Mouse (Mus musculus) intestine, embryonic 14.5 days (tissue): ENCODE measurements around the gene Col6a4. TPM values are rescaled to one million over a fixed set of nuclear protein-coding genes. Genes with fewer than 3 reads are reported as not detected.
A peak's percentile ranks its signal among the peaks of the same experiment; 100 is the strongest.

ENCODE experiments used
- ATAC-seq: fragments of 200-750 bp; cut with Nextera tagmentation; replicated peaks from 2 replicates; pipeline ENCODE4 v1.8.0; 2017; ENCODE audit warnings: low read depth, moderate number of reproducible peaks, moderate TSS enrichment, moderate library complexity; ENCODE audit not compliant: low FRiP score, low TSS enrichment
- DNase-seq: peaks from one replicate; pipeline ENCODE4 v3.0.0-alpha.2; 2018; ENCODE audit warnings: low spot score
- H3K27ac ChIP-seq: fragments of 300-500 bp; sonication (generic); 2 replicates; pipeline ENCODE4 v1.5.1; 2014; ENCODE audit warnings: low read depth, mild to moderate bottlenecking, control low read depth
- H3K27me3 ChIP-seq: fragments of 300-500 bp; sonication (generic); replicated peaks from 2 replicates; pipeline ENCODE4 v1.6.1; 2014; ENCODE audit warnings: low read length, control low read depth; ENCODE audit not compliant: control insufficient read depth, insufficient read depth
- H3K36me3 ChIP-seq: fragments of 300-500 bp; sonication (generic); 2 replicates; pipeline ENCODE4 v1.6.1; 2014; ENCODE audit warnings: low read length, control low read depth; ENCODE audit not compliant: control insufficient read depth, insufficient read depth
- H3K4me1 ChIP-seq: fragments of 300-500 bp; sonication (generic); replicated peaks from 2 replicates; pipeline ENCODE4 v1.6.1; 2014; ENCODE audit warnings: low read length, control low read depth, mixed read lengths; ENCODE audit not compliant: control insufficient read depth, insufficient read depth
- H3K4me2 ChIP-seq: fragments of 300-500 bp; sonication (generic); 2 replicates; pipeline ENCODE4 v1.6.1; 2014; ENCODE audit warnings: low read length
- H3K4me3 ChIP-seq: fragments of 300-500 bp; sonication (generic); 2 replicates; pipeline ENCODE4 v1.5.1; 2014; ENCODE audit warnings: low read depth, low read length, control low read depth, mixed read lengths
- H3K9ac ChIP-seq: fragments of 300-500 bp; sonication (generic); 2 replicates; pipeline ENCODE4 v1.6.1; 2014; ENCODE audit warnings: mild to moderate bottlenecking, low read length
- H3K9me3 ChIP-seq: fragments of 300-500 bp; sonication (generic); 2 replicates; pipeline ENCODE4 v1.6.1; 2016; ENCODE audit warnings: low read length, control low read depth; ENCODE audit not compliant: control insufficient read depth
- WGBS: fragments of 180-500 bp; shearing (Covaris S2); extraction: QIAGEN DNeasy Blood & Tissue Kit; methylation state at CpG from one replicate; pipeline ENCODE4 v1.1.7; 2014; 5-methylcytosine and 5-hydroxymethylcytosine counted together
- polyA plus RNA-seq: library from polyadenylated mRNA; unstranded; fragments of >200 nt; fragmentation: Nextera tagmentation; extraction: Ambion mirVana; gene quantifications from 2 replicates; pipeline ENCODE4 v1.2.1, GENCODE M21; 2014

Col6a4 gene
- polyA plus RNA-seq, result 57.6 and 64.5 TPM in 2 replicates

- no peaks in the 10 kb centered on the region for H3K36me3 ChIP-seq
- no peaks in the 10 kb centered on the region for H3K4me1 ChIP-seq
- no peaks in the 10 kb centered on the region for H3K27me3 ChIP-seq
- H3K4me2 ChIP-seq, result peak within 1 kb of the TSS; percentile 34
- no peaks in the 10 kb centered on the region for H3K9me3 ChIP-seq
- WGBS, result 41% methylated on average over 7 of the region's 7 CpGs
- H3K4me3 ChIP-seq, result peak within 1 kb of the TSS; percentile 13
- peak within 1 kb of the TSS; percentile 13 for H3K9ac ChIP-seq
- ATAC-seq, result no peak
- no peak for DNase-seq
- H3K27ac ChIP-seq, result no peak within 1 kb of the TSS
Measured at GRCm38 (mm10) chr9:106096683-106097082, at the start of gene Col6a4. Col6a4 (minus strand) TSS chr9:106096783.

- peaks cover 11% of the 10 kb centered on the region for H3K4me1 ChIP-seq
- no peaks in the 10 kb centered on the region for H3K36me3 ChIP-seq
- peaks cover 33% of the 10 kb centered on the region for H3K27me3 ChIP-seq
- DNase-seq, result no peak
- no peak for ATAC-seq
- no peaks in the 10 kb centered on the region for H3K9me3 ChIP-seq
- H3K9ac ChIP-seq, result no peak overlapping the region
- 68% methylated on average over 2 of the region's 2 CpGs for WGBS
- no peak overlapping the region for H3K4me3 ChIP-seq
- H3K27ac ChIP-seq, result no peak overlapping the region
- no peak overlapping the region for H3K4me2 ChIP-seq
Measured at GRCm38 (mm10) chr9:106145582-106145981, 49.0 kb upstream of the Col6a4 start.

- Histone ChIP-seq H3K27me3 (peaks cover 19% of the 10 kb centered on the region), H3K27ac (no peak overlapping the region), H3K36me3 (no peaks in the 10 kb centered on the region), H3K4me2 (no peak overlapping the region), H3K9me3 (no peaks in the 10 kb centered on the region), H3K9ac (no peak overlapping the region), H3K4me1 (peaks cover 11% of the 10 kb centered on the region), H3K4me3 (no peak overlapping the region)
- 84% methylated on average over 7 of the region's 7 CpGs for WGBS
- no peak for ATAC-seq
- DNase-seq, result no peak
Measured at GRCm38 (mm10) chr9:106144176-106144575, 47.6 kb upstream of the Col6a4 start.

GRCm38 (mm10) chr9:106141955-106142354 is 45.4 kb upstream of the Col6a4 start:
- no peaks in the 10 kb centered on the region for H3K36me3 ChIP-seq
- H3K9me3 ChIP-seq, result no peaks in the 10 kb centered on the region
- no peaks in the 10 kb centered on the region; the same call in 1 of the 2 replicates for H3K4me1 ChIP-seq
- no peaks in the 10 kb centered on the region for H3K27me3 ChIP-seq
- H3K9ac ChIP-seq, result no peak overlapping the region
- H3K27ac ChIP-seq, result no peak overlapping the region
- ATAC-seq (no peak), DNase-seq (no peak)
- 81% methylated on average over 12 of the region's 12 CpGs for WGBS
- H3K4me2 ChIP-seq, result no peak overlapping the region
- H3K4me3 ChIP-seq, result no peak overlapping the region

- ATAC-seq, result no peak
- H3K4me2 ChIP-seq, result no peak overlapping the region
- no peak for DNase-seq
- no peak overlapping the region for H3K4me3 ChIP-seq
- no peaks in the 10 kb centered on the region for H3K9me3 ChIP-seq
- H3K9ac ChIP-seq, result no peak overlapping the region
- no peaks in the 10 kb centered on the region for H3K36me3 ChIP-seq
- no peak overlapping the region for H3K27ac ChIP-seq
- WGBS, result 56% methylated on average over 10 of the region's 10 CpGs
- H3K27me3 ChIP-seq, result no peaks in the 10 kb centered on the region
- H3K4me1 ChIP-seq, result no peaks in the 10 kb centered on the region; the same call in 1 of the 2 replicates
Measured at GRCm38 (mm10) chr9:106139763-106140162, 43.2 kb upstream of the Col6a4 start.

GRCm38 (mm10) chr9:106137671-106138216 is 41.2 kb upstream of the Col6a4 start:
- no peaks in the 10 kb centered on the region for H3K36me3 ChIP-seq
- no peaks in the 10 kb centered on the region for H3K9me3 ChIP-seq
- no peaks in the 10 kb centered on the region for H3K27me3 ChIP-seq
- ATAC-seq, result no peak
- DNase-seq, result no peak
- H3K27ac ChIP-seq, result no peak overlapping the region
- 66% methylated on average over 10 of the region's 10 CpGs for WGBS
- H3K9ac ChIP-seq, result no peak overlapping the region
- H3K4me3 ChIP-seq, result no peak overlapping the region
- no peak overlapping the region for H3K4me2 ChIP-seq
- H3K4me1 ChIP-seq, result no peaks in the 10 kb centered on the region; the same call in 1 of the 2 replicates

- 81% methylated on average over 7 of the region's 7 CpGs for WGBS
- H3K9me3 ChIP-seq, result no peaks in the 10 kb centered on the region
- H3K4me1 ChIP-seq, result no peaks in the 10 kb centered on the region
- H3K4me3 ChIP-seq, result no peak overlapping the region
- H3K4me2 ChIP-seq, result no peak overlapping the region
- ATAC-seq, result no peak
- no peak for DNase-seq
- H3K9ac ChIP-seq, result no peak overlapping the region
- H3K36me3 ChIP-seq, result no peaks in the 10 kb centered on the region
- H3K27me3 ChIP-seq, result no peaks in the 10 kb centered on the region
- no peak overlapping the region for H3K27ac ChIP-seq
Measured at GRCm38 (mm10) chr9:106130250-106130649, 33.7 kb upstream of the Col6a4 start.

GRCm38 (mm10) chr9:106129072-106129471 is 32.5 kb upstream of the Col6a4 start:
- no peak overlapping the region for H3K4me2 ChIP-seq
- H3K27ac ChIP-seq, result no peak overlapping the region
- no peak for DNase-seq
- no peaks in the 10 kb centered on the region for H3K27me3 ChIP-seq
- no peaks in the 10 kb centered on the region for H3K36me3 ChIP-seq
- no peak for ATAC-seq
- no peak overlapping the region for H3K9ac ChIP-seq
- no peaks in the 10 kb centered on the region for H3K9me3 ChIP-seq
- H3K4me1 ChIP-seq, result no peaks in the 10 kb centered on the region
- 78% methylated on average over 2 of the region's 2 CpGs for WGBS
- no peak overlapping the region for H3K4me3 ChIP-seq

GRCm38 (mm10) chr9:106126786-106127251 is 30.2 kb upstream of the Col6a4 start:
- WGBS, result 34% methylated on average over 2 of the region's 2 CpGs
- no peaks in the 10 kb centered on the region for H3K9me3 ChIP-seq
- H3K27me3 ChIP-seq, result no peaks in the 10 kb centered on the region
- ATAC-seq (peak; percentile 50; the same call in 1 of the 2 replicates), DNase-seq (no peak)
- H3K36me3 ChIP-seq, result no peaks in the 10 kb centered on the region
- no peak overlapping the region for H3K27ac ChIP-seq
- H3K4me3 ChIP-seq, result no peak overlapping the region
- H3K9ac ChIP-seq, result no peak overlapping the region
- H3K4me1 ChIP-seq, result no peaks in the 10 kb centered on the region
- no peak overlapping the region for H3K4me2 ChIP-seq
